Mouse (Mus musculus) lung, adult 2 months (tissue): ENCODE measurements around the gene Lman2. TPM values are rescaled to one million over a fixed set of nuclear protein-coding genes. Genes with fewer than 3 reads are reported as not detected.

Source experiments
- DNase-seq: peaks from one replicate; pipeline ENCODE4 v3.0.0; 2022
- H3K4me1 ChIP-seq: fragments of 200-500 bp; 2 replicates; pipeline ENCODE4 v1.6.1; 2011; ENCODE audit warnings: low read length; ENCODE audit not compliant: control insufficient read depth, insufficient read depth
- H3K4me3 ChIP-seq: fragments of 200-500 bp; replicated peaks from 2 replicates; pipeline ENCODE3; 2011; ENCODE audit warnings: low read depth, mild to moderate bottlenecking, control low read depth, low read length; ENCODE audit errors: extremely low read depth
- CTCF ChIP-seq: fragments of 200-500 bp; IDR thresholded peaks from 2 replicates; pipeline ENCODE4 v1.5.1; 2011; ENCODE audit warnings: mild to moderate bottlenecking, low read length, control low read depth; ENCODE audit not compliant: insufficient read depth
- POLR2A ChIP-seq: fragments of 200-500 bp; IDR thresholded peaks from 2 replicates; pipeline ENCODE4 v1.6.1; 2011; ENCODE audit warnings: low read depth, mild to moderate bottlenecking, control low read depth, low read length, borderline replicate concordance; ENCODE audit errors: extremely low read depth
- WGBS: fragments of 180-500 bp; shearing (Covaris S2); methylation state at CpG from one replicate; pipeline ENCODE4 v1.1.7; 2018; 5-methylcytosine and 5-hydroxymethylcytosine counted together
- polyA plus RNA-seq: library from polyadenylated mRNA; depleted of rRNA; stranded (reverse); fragments of >200 nt; gene quantifications from 2 replicates; pipeline ENCODE4 v1.2.3, GENCODE M21; 2012

Lman2 gene
- polyA plus RNA-seq, 1 experiment: 80.8 TPM

- TF ChIP-seq POLR2A (no peak), CTCF (no peak)
- no peaks in the 10 kb centered on the region for H3K4me1 ChIP-seq
- WGBS: 59% methylated on average over 12 of the region's 12 CpGs
- no peak overlapping the region for H3K4me3 ChIP-seq
- DNase-seq: no peak
Measured at GRCm38 (mm10) chr13:55338131-55339054, 24.2 kb downstream of the Lman2 start.

GRCm38 (mm10) chr13:55337341-55337975 lies 25.1 kb downstream of the Lman2 start:
- TF ChIP-seq POLR2A: no peak
- no peak for TF ChIP-seq CTCF
- H3K4me3 ChIP-seq: no peak overlapping the region
- H3K4me1 ChIP-seq: no peaks in the 10 kb centered on the region
- 75% methylated on average over 10 of the region's 10 CpGs for WGBS
- no peak for DNase-seq

- Histone ChIP-seq H3K4me3 (no peak overlapping the region), H3K4me1 (no peaks in the 10 kb centered on the region)
- WGBS: 77% methylated on average over 4 of the region's 4 CpGs
- TF ChIP-seq CTCF (no peak), POLR2A (no peak)
- DNase-seq: no peak
Measured at GRCm38 (mm10) chr13:55335701-55336100, 26.9 kb downstream of the Lman2 start.

GRCm38 (mm10) chr13:55332331-55332730 lies 30.3 kb downstream of the Lman2 start:
- TF ChIP-seq CTCF: no peak
- TF ChIP-seq POLR2A: no peak
- Histone ChIP-seq H3K4me3 (no peak overlapping the region), H3K4me1 (peaks cover 8% of the 10 kb centered on the region)
- 83% methylated on average over 3 of the region's 3 CpGs for WGBS
- DNase-seq: no peak

DNA sequence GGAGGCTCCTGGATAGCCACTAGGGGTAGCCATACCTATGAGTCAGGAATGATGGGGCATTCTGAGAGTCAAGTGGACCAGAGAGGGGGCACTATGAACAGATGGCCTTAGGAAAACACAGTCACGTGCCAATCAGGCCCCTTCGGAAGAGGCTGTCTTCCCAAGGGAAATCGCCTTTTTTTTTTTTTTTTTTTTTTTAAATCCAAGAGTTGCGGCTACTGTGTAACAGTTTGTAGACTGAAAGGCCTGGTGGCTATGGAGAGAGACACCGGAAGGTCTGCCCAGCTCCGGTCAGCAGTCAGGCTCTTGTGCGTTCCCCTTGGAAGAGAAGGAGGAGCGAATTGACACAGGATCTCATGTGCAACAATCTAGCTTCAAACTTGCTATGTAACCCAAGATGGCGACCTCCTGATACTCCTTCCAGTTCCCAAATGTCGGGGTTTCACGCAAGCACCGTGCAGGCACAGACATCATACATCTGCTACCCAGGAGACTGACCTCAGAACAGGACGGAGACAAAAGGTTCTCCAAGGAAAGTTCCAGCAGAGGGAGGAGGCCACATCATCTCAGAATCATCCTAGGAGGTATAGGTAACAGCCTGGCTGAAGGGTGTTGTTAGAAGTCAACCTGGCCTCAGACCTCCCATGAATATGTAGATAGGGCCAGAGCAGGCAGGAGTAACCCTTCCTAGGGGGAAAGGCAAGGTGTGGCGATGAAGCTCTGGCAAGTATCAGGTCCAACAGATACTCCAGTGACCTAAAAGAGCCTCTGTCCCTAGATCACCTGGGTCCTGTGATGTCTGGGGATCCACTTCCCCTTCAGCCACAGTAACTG lies 31.8 kb downstream of the Lman2 start:
- peaks cover 8% of the 10 kb centered on the region for H3K4me1 ChIP-seq
- no peak for DNase-seq
- no peak overlapping the region for H3K4me3 ChIP-seq
- TF ChIP-seq CTCF (no peak), POLR2A (no peak)
- 51% methylated on average over 14 of the region's 14 CpGs for WGBS

DNA sequence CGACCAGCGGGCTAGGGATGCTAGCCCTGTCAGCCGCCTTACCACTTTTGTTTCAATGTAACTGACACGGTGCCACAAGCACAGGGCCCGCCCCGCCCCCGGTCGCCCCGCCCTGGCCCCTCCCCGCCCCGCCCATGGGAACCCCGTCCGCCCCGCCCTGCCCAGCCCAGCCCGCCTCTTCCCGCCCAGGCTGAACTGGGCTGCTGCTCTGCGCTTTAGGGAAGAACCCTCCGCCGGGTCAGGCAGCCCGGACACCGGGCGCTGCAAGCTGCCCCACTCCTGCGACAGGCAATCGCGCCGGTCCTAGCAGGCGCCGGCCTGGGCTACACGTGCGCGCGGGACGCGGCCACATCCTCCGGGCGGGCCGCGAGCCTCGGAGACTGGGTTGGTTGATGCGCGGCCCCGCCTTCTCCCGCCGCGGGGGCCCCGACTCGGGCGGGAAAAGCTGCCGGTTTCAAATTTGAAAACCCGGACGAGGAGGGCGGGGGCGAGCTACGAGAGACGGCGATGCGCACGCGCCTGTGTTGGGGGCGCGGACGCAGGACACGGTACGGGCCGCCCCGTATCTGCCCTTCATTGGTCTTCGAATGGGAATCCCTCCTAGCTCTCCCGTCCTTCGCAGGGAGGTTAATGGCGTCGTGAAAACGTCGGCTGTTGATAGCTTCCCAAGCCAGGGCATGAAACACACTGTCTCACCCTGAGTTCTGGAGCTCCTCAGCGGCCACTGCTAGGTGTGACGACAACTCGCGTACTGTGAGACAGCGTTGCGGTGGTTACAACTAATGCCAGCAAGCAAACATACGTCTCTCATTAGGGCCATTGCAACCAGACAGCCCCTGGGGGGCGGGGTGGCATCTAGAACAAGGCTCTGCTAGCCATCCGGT lies 32.7 kb downstream of the Lman2 start, which contains the start of gene Mxd3:
TSS of gene Mxd3 (minus strand) at position 141 of the 884 bp plus-strand sequence.
- TF ChIP-seq CTCF (no peak), POLR2A (no peak)
- H3K4me1 ChIP-seq: peaks cover 8% of the 10 kb centered on the region
- WGBS: under 1% methylated on average over 78 of the region's 82 CpGs
- DNase-seq: peak; percentile 86
- peak within 1 kb of the TSS; percentile 86 for H3K4me3 ChIP-seq

GRCm38 (mm10) chr13:55329109-55329682 lies 33.4 kb downstream of the Lman2 start:
- DNase-seq: no peak
- Histone ChIP-seq H3K4me1 (peaks cover 8% of the 10 kb centered on the region), H3K4me3 (peak overlapping the region; percentile 36)
- WGBS: under 1% methylated on average over 28 of the region's 29 CpGs
- TF ChIP-seq POLR2A (no peak), CTCF (no peak)

GRCm38 (mm10) chr13:55328641-55329040 lies 33.9 kb downstream of the Lman2 start:
- TF ChIP-seq POLR2A (no peak), CTCF (no peak)
- DNase-seq: no peak
- H3K4me1 ChIP-seq: peaks cover 8% of the 10 kb centered on the region
- 82% methylated on average over 4 of the region's 4 CpGs for WGBS
- H3K4me3 ChIP-seq: no peak overlapping the region
